Mouse (Mus musculus) small intestine, adult 2 months (tissue): ENCODE measurements around the gene Mrgprf. TPM values are rescaled to one million over a fixed set of nuclear protein-coding genes. Genes with fewer than 3 reads are reported as not detected.

Source experiments
- H3K27ac ChIP-seq: fragments of 200-500 bp; 2 replicates; pipeline ENCODE4 v1.5.1; 2012; ENCODE audit warnings: low read depth, low read length, control low read depth, inconsistent platforms; ENCODE audit not compliant: insufficient read depth
- H3K27me3 ChIP-seq: fragments of 200-500 bp; 2 replicates; pipeline ENCODE4 v1.6.1; 2012; ENCODE audit warnings: mild to moderate bottlenecking, moderate library complexity, low read length, inconsistent platforms; ENCODE audit not compliant: control insufficient read depth, insufficient read depth
- H3K36me3 ChIP-seq: fragments of 200-500 bp; 2 replicates; pipeline ENCODE4 v1.6.1; 2012; ENCODE audit warnings: mild to moderate bottlenecking, low read length, control low read depth, inconsistent platforms; ENCODE audit not compliant: control insufficient read depth, insufficient read depth
- H3K4me1 ChIP-seq: fragments of 200-500 bp; 2 replicates; pipeline ENCODE4 v1.6.1; 2012; ENCODE audit warnings: low read length, inconsistent platforms, mixed read lengths; ENCODE audit not compliant: control insufficient read depth, insufficient read depth, insufficient read length
- H3K4me3 ChIP-seq: fragments of 200-500 bp; 2 replicates; pipeline ENCODE4 v1.5.1; 2012; ENCODE audit warnings: low read depth, mild to moderate bottlenecking, control low read depth, inconsistent platforms, low read length, moderate library complexity
- CTCF ChIP-seq: fragments of 200-500 bp; IDR thresholded peaks from 2 replicates; pipeline ENCODE4 v1.5.1; 2012; ENCODE audit warnings: low read depth, mild to moderate bottlenecking, control low read depth, inconsistent platforms, low read length, moderate library complexity, mixed read lengths; ENCODE audit not compliant: insufficient replicate concordance, insufficient read length; ENCODE audit errors: extremely low read depth
- POLR2A ChIP-seq: fragments of 200-500 bp; IDR thresholded peaks from 2 replicates; pipeline ENCODE4 v1.6.1; 2012; ENCODE audit warnings: low read depth, mild to moderate bottlenecking, control low read depth, inconsistent platforms, low read length, moderate library complexity
- WGBS: fragments of 180-500 bp; shearing (Covaris S2); methylation state at CpG from one replicate; pipeline ENCODE4 v1.1.7; 2018; 5-methylcytosine and 5-hydroxymethylcytosine counted together
- polyA plus RNA-seq: library from polyadenylated mRNA; depleted of rRNA; stranded (reverse); fragments of >200 nt; gene quantifications from 2 replicates; pipeline ENCODE4 v1.2.3, GENCODE M21; 2012; rRNA removed

The Mrgprf gene
- polyA plus RNA-seq = 12.0 and 17.6 TPM in 2 replicates

DNA sequence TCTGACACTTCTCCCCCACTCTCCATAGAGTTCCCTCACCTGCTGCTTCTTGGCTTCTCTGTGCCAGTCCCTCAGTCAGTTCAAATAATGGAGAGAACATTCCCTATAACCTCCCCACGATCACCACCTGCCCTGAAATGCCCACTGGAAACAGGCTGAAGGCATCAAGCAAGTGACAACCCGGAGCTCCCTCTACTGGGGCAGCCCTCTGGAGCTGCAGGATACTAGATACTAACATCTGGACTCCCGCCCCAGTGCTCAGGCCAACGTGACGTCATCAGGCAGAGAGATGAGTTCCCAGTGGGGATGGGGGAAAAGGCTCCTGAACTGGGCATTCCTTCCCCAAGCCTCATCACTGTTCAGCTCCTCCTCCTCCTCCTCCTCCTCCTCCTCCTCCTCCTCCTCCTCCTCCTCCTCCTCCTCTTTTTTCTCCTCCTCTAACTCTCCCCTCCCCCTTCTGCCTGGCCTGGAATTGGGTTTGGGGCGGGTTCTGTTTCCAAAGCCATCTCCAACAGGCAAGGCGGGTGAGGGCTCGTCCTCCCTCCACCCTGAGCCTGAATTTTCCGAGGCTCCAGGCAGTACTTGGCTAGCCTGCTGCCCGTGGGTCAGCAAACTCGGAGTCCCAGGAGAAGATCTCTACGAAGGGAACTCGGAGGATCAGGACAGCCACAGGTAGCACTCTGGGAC, at the start of gene Mrgprf:
TSS of gene Mrgprf (plus strand) at position 508 of the 687 bp plus-strand sequence.
- Histone ChIP-seq H3K27me3 (no peaks in the 10 kb centered on the region), H3K36me3 (no peaks in the 10 kb centered on the region), H3K4me1 (peaks cover 3% of the 10 kb centered on the region; the same call in 1 of the 2 replicates), H3K4me3 (peak within 1 kb of the TSS; percentile 53), H3K27ac (peak within 1 kb of the TSS; percentile 89)
- TF ChIP-seq POLR2A (no peak), CTCF (no peak)
- WGBS = 52% methylated on average over 13 of the region's 13 CpGs

DNA sequence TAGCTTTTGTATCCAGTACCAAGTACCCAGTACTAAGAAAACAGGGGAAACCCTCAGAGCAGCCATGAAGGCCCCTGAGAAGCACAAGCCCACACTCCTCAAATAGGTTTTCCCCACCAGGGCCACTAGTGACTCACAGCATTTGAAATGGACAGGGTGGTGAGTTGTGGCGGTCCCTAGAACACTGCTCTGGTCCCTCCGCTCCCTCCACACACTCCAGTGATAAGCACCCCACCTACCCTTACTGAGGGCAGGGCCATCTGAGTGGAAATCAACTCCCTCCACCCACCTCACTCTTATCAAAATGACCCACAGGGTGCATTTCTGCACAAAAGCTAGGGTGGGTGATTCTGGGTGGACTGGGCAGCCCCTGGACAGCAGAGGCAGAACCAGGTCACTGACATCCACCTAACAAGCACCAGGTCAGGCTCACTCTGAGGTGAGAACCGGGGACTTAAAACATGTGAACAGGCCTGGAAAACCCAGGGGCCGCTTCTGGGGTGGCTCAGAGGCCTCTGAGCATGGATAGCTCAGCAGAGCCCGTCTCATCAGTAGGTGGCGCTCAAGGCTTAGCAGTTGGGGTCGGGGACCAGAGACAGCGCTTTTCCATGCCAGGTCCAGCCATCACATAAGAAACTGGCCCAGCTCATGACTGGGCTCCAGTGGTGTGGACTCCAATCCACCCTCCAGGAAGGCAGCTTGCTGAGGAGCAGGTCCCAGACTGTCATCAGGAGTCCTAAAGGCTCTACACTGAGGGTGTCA, 47.7 kb upstream of the Mrgprf start:
- TF ChIP-seq POLR2A (peak; percentile 12; the same call in 1 of the 2 replicates), CTCF (peak; percentile 73; the same call in 1 of the 2 replicates)
- H3K4me3 ChIP-seq = no peak overlapping the region
- no peaks in the 10 kb centered on the region for H3K4me1 ChIP-seq
- WGBS = 28% methylated on average over 8 of the region's 8 CpGs
- peaks cover 14% of the 10 kb centered on the region for H3K36me3 ChIP-seq
- no peaks in the 10 kb centered on the region for H3K27me3 ChIP-seq
- no peak overlapping the region for H3K27ac ChIP-seq

DNA sequence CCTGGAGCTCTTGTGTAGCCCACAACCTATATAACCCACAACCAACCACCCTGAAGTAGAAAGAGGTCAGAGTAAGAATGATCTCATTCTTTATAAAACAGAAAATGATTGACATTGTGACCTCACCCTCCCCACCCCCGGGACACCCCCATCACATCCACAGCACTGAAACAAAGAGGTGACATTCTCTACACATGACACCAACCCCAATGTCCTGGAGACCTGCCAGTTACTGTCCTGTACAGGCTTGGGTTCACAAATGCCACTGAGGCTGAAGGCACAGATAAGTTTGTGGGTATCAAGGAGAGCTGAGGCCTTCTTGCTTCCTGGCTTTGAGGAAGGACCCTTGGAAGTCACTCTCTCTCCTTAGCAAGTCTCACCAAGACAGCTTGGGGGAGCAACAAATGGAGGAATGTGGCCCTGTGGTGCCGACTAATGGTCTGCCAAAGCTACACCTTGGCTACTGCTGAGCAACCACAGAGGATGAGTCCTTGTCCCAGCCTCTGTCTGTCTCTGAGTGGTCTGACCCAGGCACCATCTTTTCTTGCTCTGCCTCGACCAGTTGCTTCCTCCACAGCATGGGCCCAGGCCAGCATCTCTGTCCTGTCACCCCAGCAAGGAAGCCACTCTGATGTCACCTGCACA, 46.5 kb upstream of the Mrgprf start:
- TF ChIP-seq POLR2A (no peak), CTCF (no peak)
- H3K4me3 ChIP-seq = no peak overlapping the region
- no peaks in the 10 kb centered on the region for H3K4me1 ChIP-seq
- no peaks in the 10 kb centered on the region for H3K27me3 ChIP-seq
- 71% methylated on average over 3 of the region's 3 CpGs for WGBS
- H3K27ac ChIP-seq = no peak overlapping the region
- H3K36me3 ChIP-seq = peaks cover 14% of the 10 kb centered on the region

DNA sequence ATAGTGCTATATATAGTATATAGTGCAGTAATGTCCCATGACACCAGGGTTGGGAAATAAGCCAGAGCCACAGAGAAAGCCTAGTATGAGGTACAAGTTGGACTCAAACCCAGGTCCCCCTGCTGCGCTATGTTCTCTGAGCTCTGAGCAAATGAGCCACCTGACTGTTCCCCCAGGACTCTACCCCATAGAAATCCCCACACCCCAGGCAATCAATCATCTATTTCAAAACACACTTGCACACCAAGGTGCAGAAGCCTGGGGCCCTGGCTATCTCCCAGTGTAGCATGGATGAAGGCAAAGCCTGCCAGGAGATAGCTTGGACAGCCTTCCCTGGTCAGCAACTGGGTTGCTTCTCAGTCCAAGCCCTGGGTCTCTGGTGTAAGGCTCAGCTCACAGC, 44.5 kb upstream of the Mrgprf start:
- H3K36me3 ChIP-seq = peaks cover 20% of the 10 kb centered on the region
- H3K4me1 ChIP-seq = no peaks in the 10 kb centered on the region
- H3K4me3 ChIP-seq = no peak overlapping the region
- TF ChIP-seq CTCF = no peak
- no peak for TF ChIP-seq POLR2A
- WGBS = 100% methylated on average over 1 of the region's 1 CpGs
- H3K27ac ChIP-seq = no peak overlapping the region
- no peaks in the 10 kb centered on the region for H3K27me3 ChIP-seq

DNA sequence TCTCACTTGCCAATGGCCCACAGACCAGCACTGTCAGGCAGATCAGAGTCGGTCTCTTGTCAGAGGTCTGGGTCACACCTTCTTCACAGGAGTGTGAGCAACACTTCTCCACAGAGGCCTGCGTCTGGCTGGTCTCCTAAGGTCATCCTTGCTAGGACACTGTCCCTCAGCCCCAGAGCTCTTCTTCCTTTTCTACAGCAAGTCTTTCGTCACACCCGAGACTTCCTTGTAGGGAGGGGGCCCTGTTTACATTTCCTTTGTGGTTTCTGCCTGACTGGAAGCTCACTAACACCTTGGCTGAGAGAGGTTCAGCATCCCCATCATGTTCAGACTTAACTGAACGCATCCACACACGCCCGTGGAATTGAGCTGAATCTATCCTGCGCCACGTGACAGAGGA, 36.4 kb upstream of the Mrgprf start:
- 0 out of 2 replicates have a peak, but pooled peaks cover 2% of the 10 kb centered on the region for H3K4me1 ChIP-seq
- H3K36me3 ChIP-seq = peaks cover 30% of the 10 kb centered on the region
- no peak overlapping the region for H3K27ac ChIP-seq
- H3K4me3 ChIP-seq = no peak overlapping the region
- TF ChIP-seq POLR2A (no peak), CTCF (no peak)
- WGBS = 71% methylated on average over 9 of the region's 9 CpGs
- no peaks in the 10 kb centered on the region for H3K27me3 ChIP-seq

DNA sequence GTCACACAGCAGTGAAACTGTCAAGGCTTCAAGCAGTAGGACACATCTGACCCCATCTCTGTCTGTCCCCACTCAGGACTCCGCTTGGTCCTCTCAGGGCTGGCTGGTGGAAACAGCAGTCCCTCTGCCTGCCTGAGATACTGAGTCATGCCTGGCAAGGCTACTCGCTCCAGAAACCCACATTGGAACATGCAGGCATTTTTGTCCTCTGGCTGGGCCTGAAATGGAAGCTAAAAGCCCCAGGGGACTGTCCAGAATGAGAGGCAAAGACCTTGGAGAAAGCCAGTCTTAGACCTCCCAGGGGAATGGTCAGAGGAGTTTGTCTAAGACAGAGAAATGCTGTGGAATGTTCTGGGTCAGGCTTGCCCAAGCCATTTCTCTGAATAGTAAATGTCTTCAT, 34.6 kb upstream of the Mrgprf start:
- 85% methylated on average over 2 of the region's 2 CpGs for WGBS
- TF ChIP-seq CTCF (no peak), POLR2A (no peak)

DNA sequence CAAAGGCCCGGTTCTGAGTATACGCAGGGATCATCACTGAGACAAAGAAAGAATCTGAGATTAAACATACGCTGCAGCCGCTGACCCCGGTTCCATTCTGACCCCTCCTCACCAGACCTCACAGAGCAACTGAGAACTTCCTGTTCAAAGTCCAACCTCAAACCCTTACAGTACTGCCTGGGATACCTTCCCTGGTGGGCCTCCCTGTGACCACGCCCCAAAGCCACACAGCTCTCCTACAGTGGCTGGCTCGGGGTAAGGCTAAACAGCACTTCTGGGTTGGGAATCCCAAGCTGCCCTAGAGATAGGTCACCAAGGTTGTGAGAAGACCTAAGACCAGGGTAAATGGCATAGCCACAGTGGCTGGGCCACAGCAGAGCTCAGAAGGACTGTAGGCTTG, 31.7 kb upstream of the Mrgprf start:
- TF ChIP-seq CTCF (no peak), POLR2A (no peak)
- H3K27ac ChIP-seq = no peak overlapping the region
- no peak overlapping the region for H3K4me3 ChIP-seq
- H3K27me3 ChIP-seq = no peaks in the 10 kb centered on the region
- peaks cover 48% of the 10 kb centered on the region for H3K36me3 ChIP-seq
- 0 out of 2 replicates have a peak, but pooled peaks cover 3% of the 10 kb centered on the region for H3K4me1 ChIP-seq
- WGBS = 60% methylated on average over 7 of the region's 7 CpGs

More for the DNA sequence above, 34.6 kb upstream of the Mrgprf start:
- 0 out of 2 replicates have a peak, but pooled peaks cover 3% of the 10 kb centered on the region for H3K4me1 ChIP-seq
- no peak overlapping the region for H3K4me3 ChIP-seq
- no peaks in the 10 kb centered on the region for H3K27me3 ChIP-seq
- H3K36me3 ChIP-seq = peaks cover 32% of the 10 kb centered on the region
- no peak overlapping the region for H3K27ac ChIP-seq
